Mouse (Mus musculus) spleen, adult 18-20 months (tissue): ENCODE measurements around the gene Fam214b.
A peak's percentile ranks its signal among the peaks of the same experiment; 100 is the strongest.

Experiments used
- DNase-seq, 2 experiments: peaks; one replicate each; pipeline ENCODE4 v3.0.0; 2022; ENCODE audit warnings: mixed read lengths in 2 of 2

The Fam214b gene

GRCm38 (mm10) chr4:43038567-43039495 lies 7.2 kb downstream of the Fam214b start:
- DNase-seq, result no peak

GRCm38 (mm10) chr4:43037860-43038566 lies 8.0 kb downstream of the Fam214b start:
- DNase-seq, result no peak

GRCm38 (mm10) chr4:43036356-43036755 lies 9.7 kb downstream of the Fam214b start:
- no peak for DNase-seq

GRCm38 (mm10) chr4:43035851-43036250 lies 10.2 kb downstream of the Fam214b start:
- DNase-seq, result no peak

- DNase-seq, result no peak
Measured at GRCm38 (mm10) chr4:43033481-43033880, 12.5 kb downstream of the Fam214b start.

- DNase-seq, result no peak
Measured at GRCm38 (mm10) chr4:43032501-43032900, 13.5 kb downstream of the Fam214b start.

- DNase-seq, result peak; percentile 75 to 85
Measured at GRCm38 (mm10) chr4:43031237-43031995, 14.6 kb downstream of the Fam214b start, which contains the start of gene Stoml2. TSS of gene Stoml2 (minus strand) at chr4:43031710.

- no peak for DNase-seq
Measured at GRCm38 (mm10) chr4:43030780-43031230, 15.2 kb downstream of the Fam214b start.

GRCm38 (mm10) chr4:43030352-43030751 lies 15.7 kb downstream of the Fam214b start:
- DNase-seq, result no peak

- no peak for DNase-seq
Measured at GRCm38 (mm10) chr4:43029749-43030148, 16.3 kb downstream of the Fam214b start.

GRCm38 (mm10) chr4:43029121-43029520 lies 16.9 kb downstream of the Fam214b start:
- no peak for DNase-seq

- peak; percentile 81 to 87 for DNase-seq
Measured at GRCm38 (mm10) chr4:43025084-43025960, 20.7 kb downstream of the Fam214b start, which contains the start of gene Pigo. TSS of gene Pigo (minus strand) at chr4:43025819.

GRCm38 (mm10) chr4:43024673-43025072 lies 21.3 kb downstream of the Fam214b start:
- DNase-seq, result no peak

GRCm38 (mm10) chr4:43021341-43021740 lies 24.7 kb downstream of the Fam214b start:
- no peak for DNase-seq

GRCm38 (mm10) chr4:43020876-43021275 lies 25.1 kb downstream of the Fam214b start:
- no peak for DNase-seq

GRCm38 (mm10) chr4:43019641-43020465 lies 26.2 kb downstream of the Fam214b start:
- DNase-seq, result no peak

GRCm38 (mm10) chr4:43019176-43019575 lies 26.8 kb downstream of the Fam214b start:
- DNase-seq, result no peak

GRCm38 (mm10) chr4:43018156-43018555 lies 27.9 kb downstream of the Fam214b start:
- no peak for DNase-seq

- no peak for DNase-seq
Measured at GRCm38 (mm10) chr4:43012091-43012490, 33.9 kb downstream of the Fam214b start.

GRCm38 (mm10) chr4:43010161-43011038 lies 35.6 kb downstream of the Fam214b start, which contains the start of gene Fancg:
TSS of gene Fancg (minus strand) at chr4:43010506.
- peak; percentile 70 to 82 for DNase-seq
